Mouse (Mus musculus) C2C12 (cell line): ENCODE results near the gene Trim15.

Source experiments
- CEBPB ChIP-seq: IDR thresholded peaks from one replicate; pipeline ENCODE4 v1.6.1; 2011; ENCODE audit warnings: low read depth, mild to moderate bottlenecking, control low read depth, moderate library complexity
- CTCF ChIP-seq: IDR thresholded peaks from one replicate; pipeline ENCODE4 v1.5.1; 2011; ENCODE audit not compliant: control insufficient read depth, insufficient read depth, insufficient read length
- FOSL1 ChIP-seq: IDR thresholded peaks from one replicate; pipeline ENCODE4 v1.8.0; 2011; ENCODE audit warnings: mild to moderate bottlenecking, low read length; ENCODE audit not compliant: poor library complexity, insufficient read depth, severe bottlenecking
- MAX ChIP-seq: IDR thresholded peaks from one replicate; pipeline ENCODE4 v1.6.1; 2011; ENCODE audit warnings: mild to moderate bottlenecking, control low read depth
- MYOD1 ChIP-seq: IDR thresholded peaks from one replicate; pipeline ENCODE4 v1.6.1; 2011; ENCODE audit warnings: low read depth; ENCODE audit not compliant: control insufficient read depth, insufficient read length
- MYOG ChIP-seq: IDR thresholded peaks from one replicate; pipeline ENCODE4 v1.6.1; 2011; ENCODE audit not compliant: control insufficient read depth, insufficient read length; ENCODE audit errors: extremely low read depth
- USF1 ChIP-seq: IDR thresholded peaks from one replicate; pipeline ENCODE4 v1.6.1; 2011; ENCODE audit warnings: low read depth, mild to moderate bottlenecking, control low read depth, moderate library complexity

DNA sequence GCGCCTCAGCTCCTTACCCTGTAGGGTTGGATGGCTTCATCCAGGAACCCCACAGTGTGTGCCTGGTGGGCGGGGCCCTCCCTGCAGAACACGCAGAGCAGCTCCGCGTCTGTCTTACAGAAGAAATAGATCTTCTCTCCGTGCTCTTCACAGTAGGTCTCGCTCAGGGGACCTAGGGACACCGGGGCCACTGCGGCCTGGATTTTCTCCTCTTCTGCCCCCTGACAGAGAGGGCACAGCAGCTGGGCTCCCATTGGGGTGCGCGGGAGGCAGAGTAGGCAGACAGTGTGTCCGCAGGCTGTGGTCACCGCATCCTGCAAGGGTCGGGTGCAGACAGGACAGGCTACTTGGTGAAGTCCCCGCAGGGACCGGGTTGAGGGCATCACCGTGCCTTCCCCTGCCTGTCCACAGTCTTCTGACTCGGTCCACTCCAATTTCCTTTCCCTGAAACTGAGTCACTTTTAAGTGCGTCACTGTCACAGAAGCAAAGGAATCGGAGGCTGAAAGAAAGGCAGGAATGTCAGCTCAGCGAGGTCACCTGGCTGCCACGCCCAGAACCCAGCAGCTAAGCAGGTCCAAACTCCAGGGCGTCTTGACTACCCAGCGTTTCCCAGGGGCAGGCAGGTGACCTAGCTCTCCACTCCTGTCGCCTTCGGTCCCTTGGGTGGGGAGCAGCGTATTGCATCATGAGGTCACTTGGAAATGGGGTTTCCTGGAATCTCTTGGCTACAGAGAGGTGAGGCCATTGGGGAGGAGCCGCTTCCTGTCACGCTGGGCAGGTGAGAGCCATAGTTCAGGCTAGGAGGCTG is at the start of gene Trim15:
- TF ChIP-seq CTCF (no peak), USF1 (no peak), MAX (no peak), CEBPB (no peak), FOSL1 (no peak), MYOG (no peak), MYOD1 (no peak)
